8 mouse cellular contexts compared by ENCODE assay signal in the genomic region with DNA sequence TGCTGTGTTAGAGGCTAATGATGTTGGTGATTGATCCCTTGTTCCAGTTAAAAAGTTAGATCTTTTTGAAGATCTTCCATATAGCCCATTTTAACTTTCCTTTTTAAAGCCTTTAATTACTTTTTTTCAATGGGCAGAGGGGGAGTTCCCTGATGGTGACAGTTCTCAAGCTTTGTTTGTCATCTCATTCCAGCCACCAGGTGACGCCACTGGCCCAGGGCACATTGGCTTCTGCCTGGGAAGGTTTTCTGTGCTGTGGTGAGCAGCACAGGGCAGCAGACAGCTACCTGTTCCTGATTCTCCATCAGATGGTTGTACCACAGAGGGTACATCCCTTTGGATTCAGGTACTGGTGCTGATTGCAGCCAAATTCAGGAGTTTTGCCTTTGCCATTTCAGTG. TPM values are rescaled to one million over a fixed set of nuclear protein-coding genes. Genes with fewer than 3 reads are reported as not detected.
A peak's percentile ranks its signal among the peaks of the same experiment; 100 is the strongest.
DNase-seq lines count a peak whose midpoint lies in the region; ATAC-seq lines count a peak whose summit lies in the region.

No protein-coding gene starts in this region.

- no peaks in the 10 kb centered on the region for H3K36me3 ChIP-seq in midbrain, embryonic 11.5 days (ENCODE audit: control insufficient read depth, insufficient read depth, low read length)
- no peaks in the 10 kb centered on the region for H3K36me3 ChIP-seq in midbrain, embryonic 16.5 days (ENCODE audit: control insufficient read depth, insufficient read depth, low read length)
- no peaks in the 10 kb centered on the region for H3K36me3 ChIP-seq in limb, embryonic 11.5 days (ENCODE audit: control insufficient read depth, insufficient read depth, low read length)

- peak; percentile 93 for DNase-seq in midbrain, embryonic 11.5 days (ENCODE audit: low spot score, missing footprints)
- DNase-seq in WW6 (ENCODE audit: low read depth, low spot score), result peak; percentile 24
- peak; percentile 68 for DNase-seq in embryo, embryonic 10.5 days (ENCODE audit: low spot score)
- peak; percentile 64 for DNase-seq in limb, embryonic 11.5 days (ENCODE audit: low spot score)
- peak; percentile 66 for DNase-seq in retina, postnatal 1 day
- peak; percentile 56 to 59 for DNase-seq in urinary bladder, postnatal 36 days (ENCODE audit: low spot score in 2 of 2)

- no peaks in the 10 kb centered on the region for H3K27me3 ChIP-seq in midbrain, embryonic 11.5 days (ENCODE audit: control insufficient read depth, insufficient read depth, low read length)
- no peaks in the 10 kb centered on the region for H3K27me3 ChIP-seq in midbrain, embryonic 16.5 days (ENCODE audit: control insufficient read depth, insufficient read depth, low read depth, low read length)
- no peaks in the 10 kb centered on the region for H3K27me3 ChIP-seq in limb, embryonic 11.5 days (ENCODE audit: control insufficient read depth, insufficient read depth, low read length)

- H3K4me3 ChIP-seq in midbrain, embryonic 11.5 days (ENCODE audit: low read depth, low read length), result no peak overlapping the region
- no peak overlapping the region for H3K4me3 ChIP-seq in midbrain, embryonic 16.5 days (ENCODE audit: low read depth, low read length)
- no peak overlapping the region for H3K4me3 ChIP-seq in limb, embryonic 11.5 days (ENCODE audit: low read depth, low read length)

- no peak for ATAC-seq in midbrain, embryonic 11.5 days (ENCODE audit: low FRiP score)
- ATAC-seq in midbrain, embryonic 16.5 days, result no peak
- peak; percentile 70 to 79 for ATAC-seq in hematopoietic stem cell, adult 5-6 weeks (replicated peaks in 1 of 2; ENCODE audit: insufficient read depth in 1 of 2, low FRiP score in 2 of 2, low TSS enrichment in 1 of 2, low read depth in 1 of 2, poor library complexity in 2 of 2, severe bottlenecking in 2 of 2)
- ATAC-seq in limb, embryonic 11.5 days (ENCODE audit: insufficient number of reproducible peaks, low FRiP score, low TSS enrichment, low read depth), result no peak

- H3K27ac ChIP-seq in midbrain, embryonic 11.5 days (ENCODE audit: low read depth, low read length), result no peak overlapping the region
- H3K27ac ChIP-seq in midbrain, embryonic 16.5 days (ENCODE audit: low read length), result no peak overlapping the region
- H3K27ac ChIP-seq in limb, embryonic 11.5 days (replicated peaks; ENCODE audit: low read depth, low read length), result no peak overlapping the region

- H3K4me1 ChIP-seq in midbrain, embryonic 11.5 days (ENCODE audit: control insufficient read depth, insufficient read depth, low read length), result no peaks in the 10 kb centered on the region; the same call in 1 of the 2 replicates
- 0 out of 2 replicates have a peak, but pooled peaks cover 6% of the 10 kb centered on the region for H3K4me1 ChIP-seq in midbrain, embryonic 16.5 days (ENCODE audit: control insufficient read depth, insufficient read depth, low read length)
- 0 out of 2 replicates have a peak, but pooled peaks cover 4% of the 10 kb centered on the region for H3K4me1 ChIP-seq in limb, embryonic 11.5 days (ENCODE audit: control insufficient read depth, insufficient read depth, low read length)

- WGBS in midbrain, embryonic 11.5 days, result 27% methylated on average over 1 of the region's 1 CpGs
- 25% methylated on average over 1 of the region's 1 CpGs for WGBS in midbrain, embryonic 16.5 days
- WGBS in limb, embryonic 11.5 days, result 19% methylated on average over 1 of the region's 1 CpGs

- no peak overlapping the region for H3K4me2 ChIP-seq in midbrain, embryonic 11.5 days
- no peak overlapping the region for H3K4me2 ChIP-seq in midbrain, embryonic 16.5 days (ENCODE audit: low read length)
- no peak overlapping the region for H3K4me2 ChIP-seq in limb, embryonic 11.5 days (ENCODE audit: low read depth, severe bottlenecking)

- H3K9ac ChIP-seq in midbrain, embryonic 11.5 days (ENCODE audit: low read length), result no peak overlapping the region
- H3K9ac ChIP-seq in midbrain, embryonic 16.5 days (ENCODE audit: low read depth, low read length), result no peak overlapping the region
- H3K9ac ChIP-seq in limb, embryonic 11.5 days (ENCODE audit: low read length), result no peak overlapping the region

- H3K9me3 ChIP-seq in midbrain, embryonic 11.5 days (ENCODE audit: control insufficient read depth, low read length), result no peaks in the 10 kb centered on the region
- no peaks in the 10 kb centered on the region for H3K9me3 ChIP-seq in midbrain, embryonic 16.5 days (replicated peaks; ENCODE audit: control insufficient read depth, low read length, poor library complexity, severe bottlenecking)
- H3K9me3 ChIP-seq in limb, embryonic 11.5 days (ENCODE audit: control insufficient read depth, low read length), result no peaks in the 10 kb centered on the region

RNA-seq across cellular contexts. Expression of gene Riox2, which starts 3.2 kb away (rescaled TPM):
- polyA plus RNA-seq in midbrain, embryonic 11.5 days (2014; fragmentation: Nextera tagmentation; extraction: Ambion mirVana), result 26.1 and 31.0 TPM in 2 replicates
- 15.7 and 16.0 TPM in 2 replicates for polyA plus RNA-seq in midbrain, embryonic 16.5 days (2015; fragmentation: Nextera tagmentation; extraction: Ambion mirVana)
- total RNA-seq in hematopoietic stem cell, adult 5-6 weeks (2017), result 77.5 and 84.5 TPM in 2 replicates
- polyA plus RNA-seq in limb, embryonic 11.5 days (2014; fragmentation: Nextera tagmentation; extraction: Ambion mirVana), result 31.2 and 34.9 TPM in 2 replicates

Comparison
In these comparisons a context has a peak if more than half of its experiments do, and no peak if none do; other contexts are left out.
1. ATAC-seq: peak in hematopoietic stem cell, adult 5-6 weeks (2 of 2); none in midbrain, embryonic 11.5 days (single experiment), midbrain, embryonic 16.5 days (single experiment) and limb, embryonic 11.5 days (single experiment).
2. DNase-seq: peak in every context shown above with its lines; median percentile 93 in midbrain, embryonic 11.5 days; 68 in embryo, embryonic 10.5 days; 66 in retina, postnatal 1 day; 64 in limb, embryonic 11.5 days; 58 in urinary bladder, postnatal 36 days; 24 in WW6.